Mouse (Mus musculus) left cerebral cortex, adult 2 months (tissue): ENCODE measurements around the gene Ctbs. TPM values are rescaled to one million over a fixed set of nuclear protein-coding genes. Genes with fewer than 3 reads are reported as not detected.

Source experiments
- DNase-seq, 2 experiments: peaks; one replicate each; pipeline ENCODE4 v3.0.0; 2021 to 2022; ENCODE audit warnings: low spot score in 2 of 2, mixed read lengths in 1 of 2; ENCODE audit errors: extremely low spot score in 1 of 2
- H3K27ac ChIP-seq: fragments of 200-600 bp; 2 replicates; pipeline ENCODE4 v1.8.1; 2022
- H3K4me3 ChIP-seq: fragments of 200-600 bp; 2 replicates; pipeline ENCODE4 v1.8.1; 2022
- CTCF ChIP-seq: fragments of 200-600 bp; IDR thresholded peaks from 2 replicates; pipeline ENCODE4 v1.8.1; 2022; ENCODE audit warnings: antibody characterized with exemption, mild to moderate bottlenecking, moderate library complexity
- intact Hi-C: fragments of 180-260 bp; cut with DNase I; formaldehyde crosslinking; loops from one replicate; pipeline ENCODE4 v1.15.1; 2025
- total RNA-seq, 2 experiments: library from RNA; stranded (reverse); gene quantifications; 2 replicates each; pipeline ENCODE4 v1.2.3; 2021

Gene Ctbs
- total RNA-seq, 2 experiments from 2014 or later: 7.1 to 8.1 TPM

- no peak for DNase-seq
- intact Hi-C loops: no loop called here
Measured at GRCm38 (mm10) chr3:146435533-146435932, 14.1 kb upstream of the Ctbs start.

GRCm38 (mm10) chr3:146436114-146436513 lies 13.5 kb upstream of the Ctbs start:
- no peak overlapping the region for H3K4me3 ChIP-seq
- peak in 1 of 2 experiments; percentile 4 for DNase-seq
- H3K27ac ChIP-seq: no peak overlapping the region
- intact Hi-C loops: no loop called here
- TF ChIP-seq CTCF: no peak

More at GRCm38 (mm10) chr3:146435533-146435932, 14.1 kb upstream of the Ctbs start:
- no peak overlapping the region for H3K27ac ChIP-seq
- H3K4me3 ChIP-seq: no peak overlapping the region
- no peak for TF ChIP-seq CTCF

DNA sequence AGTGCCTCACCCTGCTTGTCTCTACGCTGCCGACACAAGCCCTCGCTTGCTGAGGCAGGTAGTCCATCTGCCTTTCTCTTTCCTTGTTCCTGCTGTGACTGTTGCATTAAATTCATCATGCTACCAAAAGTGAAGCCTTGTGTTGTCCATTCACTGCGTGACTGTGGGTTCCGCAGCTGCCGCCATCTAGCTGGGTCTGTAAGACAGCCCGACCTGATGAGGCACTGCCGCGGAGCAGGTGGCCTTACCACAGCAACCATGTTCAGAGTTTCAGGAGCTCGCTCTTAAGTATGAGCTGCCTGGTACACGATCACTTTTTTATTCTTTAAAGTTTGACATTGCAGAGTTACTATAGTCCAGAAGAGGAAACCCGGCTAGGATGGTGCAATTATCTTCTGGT lies 9.6 kb upstream of the Ctbs start:
- intact Hi-C loops: no loop called here
- TF ChIP-seq CTCF: no peak
- no peak overlapping the region for H3K4me3 ChIP-seq
- H3K27ac ChIP-seq: 0 out of 2 replicates have a peak overlapping the region, but pooled peaks have one; percentile 10
- peak in 1 of 2 experiments; percentile 8 for DNase-seq

- DNase-seq: peak in 1 of 2 experiments; percentile 5
- intact Hi-C loops: no loop called here
- TF ChIP-seq CTCF: no peak
Measured at GRCm38 (mm10) chr3:146440422-146440821, 9.2 kb upstream of the Ctbs start.

DNA sequence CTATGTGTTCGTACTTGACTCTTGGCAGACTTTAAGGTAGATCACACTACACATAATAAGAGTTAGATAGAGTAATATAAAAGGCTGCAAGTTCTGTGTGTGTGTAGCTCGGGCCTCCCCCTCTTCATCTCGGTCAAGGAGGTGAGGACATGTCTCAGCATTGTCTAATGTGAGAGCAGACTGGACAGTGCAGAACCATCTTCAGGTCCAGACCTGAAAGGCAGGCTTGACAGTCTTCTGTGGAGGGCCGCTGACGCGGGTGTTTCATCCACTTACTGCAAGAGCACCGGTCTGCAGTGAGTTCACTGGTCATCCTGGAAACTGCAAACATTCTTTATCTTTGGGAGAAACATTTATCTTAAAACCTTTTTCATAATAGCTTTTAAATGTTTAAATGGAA lies 7.1 kb upstream of the Ctbs start:
- Histone ChIP-seq H3K4me3 (no peak overlapping the region), H3K27ac (no peak overlapping the region)
- no peak for TF ChIP-seq CTCF
- intact Hi-C loops: no loop called here
- DNase-seq: peak in 1 of 2 experiments; percentile 8

More at GRCm38 (mm10) chr3:146440422-146440821, 9.2 kb upstream of the Ctbs start:
- H3K4me3 ChIP-seq: no peak overlapping the region
- H3K27ac ChIP-seq: peak overlapping the region; percentile 21; the same call in 1 of the 2 replicates

DNA sequence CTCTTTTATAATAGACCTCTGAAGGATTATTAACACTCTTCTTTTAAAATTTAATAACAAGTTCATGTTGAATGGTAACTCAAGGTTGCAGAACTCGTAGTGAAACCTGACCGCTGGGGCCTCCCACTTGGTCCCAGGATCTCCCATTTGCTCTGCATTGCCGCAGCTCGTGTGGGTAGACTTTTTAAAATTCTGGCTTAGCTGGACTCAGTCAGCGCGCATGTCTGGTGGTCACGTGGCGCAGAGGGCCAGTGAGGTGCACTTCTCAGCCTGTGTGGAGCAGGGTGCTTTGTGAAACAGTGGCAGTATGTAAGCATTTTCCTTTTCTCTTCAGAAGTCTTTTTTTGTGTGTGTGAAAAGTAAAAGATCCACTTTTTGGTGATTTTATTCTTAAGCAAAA lies 6.7 kb upstream of the Ctbs start:
- peak in 1 of 2 experiments; percentile 5 for DNase-seq
- no peak overlapping the region for H3K27ac ChIP-seq
- intact Hi-C loops: no loop called here
- H3K4me3 ChIP-seq: no peak overlapping the region
- no peak for TF ChIP-seq CTCF

- DNase-seq: no peak
- intact Hi-C loops: no loop called here
- Histone ChIP-seq H3K27ac (no peak overlapping the region), H3K4me3 (no peak overlapping the region)
- TF ChIP-seq CTCF: no peak
Measured at GRCm38 (mm10) chr3:146443380-146443779, 6.2 kb upstream of the Ctbs start.

- TF ChIP-seq CTCF: no peak
- intact Hi-C loops: no loop called here
- Histone ChIP-seq H3K27ac (no peak overlapping the region), H3K4me3 (no peak overlapping the region)
- peak in 1 of 2 experiments; percentile 6 for DNase-seq
Measured at GRCm38 (mm10) chr3:146444880-146445279, 4.7 kb upstream of the Ctbs start.

DNA sequence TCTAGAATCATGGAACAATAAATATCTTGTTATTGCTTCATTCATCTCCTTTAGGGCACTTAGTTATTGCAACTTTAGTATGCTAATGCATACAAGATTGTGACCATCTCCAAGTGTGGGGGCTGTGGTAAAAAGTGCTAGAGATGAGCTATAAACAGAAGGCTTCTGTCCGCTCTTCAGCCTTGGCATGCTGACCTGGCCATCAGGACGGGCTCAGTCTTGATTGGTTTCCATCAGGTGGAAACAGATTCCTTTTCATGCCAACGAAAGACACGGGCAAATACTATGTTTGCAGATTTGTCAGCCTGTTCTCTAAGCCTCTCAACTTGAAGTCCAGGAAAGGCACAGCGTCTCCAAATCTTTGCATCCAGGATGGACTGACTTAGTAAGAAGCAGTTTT lies 2.4 kb upstream of the Ctbs start:
- TF ChIP-seq CTCF: no peak
- no peak for DNase-seq
- no peak overlapping the region for H3K4me3 ChIP-seq
- no peak overlapping the region for H3K27ac ChIP-seq
- intact Hi-C loops: no loop called here

- no peak for TF ChIP-seq CTCF
Measured at GRCm38 (mm10) chr3:146447598-146447997, 2.0 kb upstream of the Ctbs start.

DNA sequence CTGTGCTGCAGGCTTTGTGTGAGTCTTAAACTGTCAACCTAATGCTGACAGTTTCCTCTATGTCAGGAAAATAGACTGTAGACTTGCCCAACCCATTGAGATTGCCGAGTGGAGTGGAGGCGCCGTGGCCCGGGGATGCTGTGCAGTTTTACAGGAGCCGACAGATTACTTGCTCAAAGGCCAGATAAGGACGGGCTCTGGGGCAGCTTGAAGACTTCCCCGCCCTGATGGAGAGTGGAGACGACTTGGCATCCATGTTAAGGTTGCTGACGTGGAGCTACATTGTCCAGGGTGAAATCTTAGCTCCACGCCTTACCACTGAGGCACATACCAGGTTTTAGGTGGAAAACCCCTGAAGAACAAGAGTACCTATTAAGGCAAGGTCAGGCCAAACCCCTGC lies 1.2 kb upstream of the Ctbs start:
- no peak for DNase-seq
- intact Hi-C loops: no loop called here
- no peak overlapping the region for H3K4me3 ChIP-seq
- no peak overlapping the region for H3K27ac ChIP-seq
- no peak for TF ChIP-seq CTCF

More at GRCm38 (mm10) chr3:146447598-146447997, 2.0 kb upstream of the Ctbs start:
- DNase-seq: no peak
- no peak overlapping the region for H3K27ac ChIP-seq
- intact Hi-C loops: no loop called here
- H3K4me3 ChIP-seq: no peak overlapping the region

DNA sequence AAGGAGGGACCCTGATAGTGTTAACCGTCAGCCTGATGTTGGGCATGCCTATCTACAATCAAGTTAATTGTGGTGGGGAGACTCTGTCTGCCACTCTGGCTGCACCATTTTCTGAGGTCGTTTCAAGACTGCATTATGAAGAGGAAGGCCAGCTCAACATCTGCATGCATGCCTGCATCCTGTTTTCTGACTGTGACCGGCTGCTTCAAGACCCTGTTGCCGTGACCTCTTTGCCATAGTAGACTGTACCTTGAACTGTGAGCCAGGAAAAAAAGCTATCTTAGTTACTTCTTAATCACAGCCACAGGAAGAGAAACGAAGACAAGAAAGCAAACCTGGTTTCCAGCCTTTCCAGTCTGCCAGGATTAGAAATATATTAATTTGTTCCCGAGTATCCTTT lies 626 bp upstream of the Ctbs start:
- TF ChIP-seq CTCF: no peak
- intact Hi-C loops: no loop called here
- no peak for DNase-seq
- Histone ChIP-seq H3K4me3 (no peak overlapping the region), H3K27ac (no peak overlapping the region)

- TF ChIP-seq CTCF: peak; percentile 41
- Histone ChIP-seq H3K4me3 (peak overlapping the region; percentile 57), H3K27ac (peak overlapping the region; percentile 78)
- peak; percentile 89 to 90 for DNase-seq
- intact Hi-C loops: loop anchor here (5.0 kb wide), 1 partner anchor 322 kb away; no protein-coding TSS in a partner anchor
Measured at GRCm38 (mm10) chr3:146450371-146450841, 811 bp downstream of the Ctbs start.
